Mouse (Mus musculus): ENCODE data around the gene BC051142. TPM values are rescaled to one million over a fixed set of nuclear protein-coding genes. Genes with fewer than 3 reads are reported as not detected.

BC051142 gene
- total RNA-seq, 1 experiment: not detected

GRCm38 (mm10) chr17:34362954-34363546 lies 35.6 kb upstream of the BC051142 start:
- Histone ChIP-seq H3K9ac (ENCODE audit: insufficient read depth, low read depth, low read length, poor library complexity, severe bottlenecking) (no peak overlapping the region), H3K4me1 (ENCODE audit: control insufficient read depth in 2 of 2, insufficient read depth in 2 of 2, low read length in 2 of 2, poor library complexity in 1 of 2) (no peaks in the 10 kb centered on the region), H3K27ac (ENCODE audit: insufficient read depth, low read depth, low read length, poor library complexity, severe bottlenecking) (no peak overlapping the region), H3K36me3 (ENCODE audit: control insufficient read depth, insufficient read depth, low read length, poor library complexity, severe bottlenecking) (no peaks in the 10 kb centered on the region), H3K9me3 (ENCODE audit: control insufficient read depth, insufficient read depth, low read depth, low read length) (no peaks in the 10 kb centered on the region), H3K4me3 (ENCODE audit: insufficient read depth in 1 of 2, low read depth in 1 of 2, low read length in 2 of 2, poor library complexity in 1 of 2, severe bottlenecking in 1 of 2) (no peak overlapping the region)
- TF ChIP-seq ZNF384 (IDR thresholded peaks at IDR 0.05; ENCODE audit: low read depth, low read length) (no peak), MAFK (IDR thresholded peaks at IDR 0.05; ENCODE audit: insufficient read depth, low read depth, low read length) (no peak), CHD2 (IDR thresholded peaks at IDR 0.05; ENCODE audit: low read depth, low read length) (no peak), HCFC1 (IDR thresholded peaks at IDR 0.05; ENCODE audit: borderline replicate concordance, insufficient read depth, low read length) (no peak), ZC3H11A (IDR thresholded peaks at IDR 0.05; ENCODE audit: borderline replicate concordance, low read depth, low read length) (no peak)
- DNase-seq (ENCODE audit: low read depth, low spot score): no peak
- in situ Hi-C loops (cut with MboI; ENCODE audit: low sequenced_read_pairs in 2 of 2, unreplicated experiment in 2 of 2): no loop called here

GRCm38 (mm10) chr17:34363676-34364310 lies 34.8 kb upstream of the BC051142 start:
- Histone ChIP-seq H3K4me1 (ENCODE audit: control insufficient read depth in 2 of 2, insufficient read depth in 2 of 2, low read length in 2 of 2, poor library complexity in 1 of 2) (no peaks in the 10 kb centered on the region), H3K4me3 (ENCODE audit: insufficient read depth in 1 of 2, low read depth in 1 of 2, low read length in 2 of 2, poor library complexity in 1 of 2, severe bottlenecking in 1 of 2) (no peak overlapping the region), H3K27ac (ENCODE audit: insufficient read depth, low read depth, low read length, poor library complexity, severe bottlenecking) (no peak overlapping the region), H3K36me3 (ENCODE audit: control insufficient read depth, insufficient read depth, low read length, poor library complexity, severe bottlenecking) (no peaks in the 10 kb centered on the region), H3K9ac (ENCODE audit: insufficient read depth, low read depth, low read length, poor library complexity, severe bottlenecking) (no peak overlapping the region), H3K9me3 (ENCODE audit: control insufficient read depth, insufficient read depth, low read depth, low read length) (no peaks in the 10 kb centered on the region)
- in situ Hi-C loops (cut with MboI; ENCODE audit: low sequenced_read_pairs in 2 of 2, unreplicated experiment in 2 of 2): no loop called here
- no peak for DNase-seq (ENCODE audit: low read depth, low spot score)
- TF ChIP-seq MAFK (IDR thresholded peaks at IDR 0.05; ENCODE audit: insufficient read depth, low read depth, low read length): no peak
- no peak for TF ChIP-seq CHD2 (IDR thresholded peaks at IDR 0.05; ENCODE audit: low read depth, low read length)
- no peak for TF ChIP-seq HCFC1 (IDR thresholded peaks at IDR 0.05; ENCODE audit: borderline replicate concordance, insufficient read depth, low read length)
- TF ChIP-seq ZNF384 (IDR thresholded peaks at IDR 0.05; ENCODE audit: low read depth, low read length): no peak
- no peak for TF ChIP-seq ZC3H11A (IDR thresholded peaks at IDR 0.05; ENCODE audit: borderline replicate concordance, low read depth, low read length)

GRCm38 (mm10) chr17:34365031-34365430 lies 33.6 kb upstream of the BC051142 start:
- no peaks in the 10 kb centered on the region for H3K36me3 ChIP-seq (ENCODE audit: control insufficient read depth, insufficient read depth, low read length, poor library complexity, severe bottlenecking)
- H3K4me3 ChIP-seq (ENCODE audit: insufficient read depth in 1 of 2, low read depth in 1 of 2, low read length in 2 of 2, poor library complexity in 1 of 2, severe bottlenecking in 1 of 2): no peak overlapping the region
- no peaks in the 10 kb centered on the region for H3K9me3 ChIP-seq (ENCODE audit: control insufficient read depth, insufficient read depth, low read depth, low read length)
- no peak overlapping the region for H3K27ac ChIP-seq (ENCODE audit: insufficient read depth, low read depth, low read length, poor library complexity, severe bottlenecking)
- H3K4me1 ChIP-seq (ENCODE audit: control insufficient read depth in 2 of 2, insufficient read depth in 2 of 2, low read length in 2 of 2, poor library complexity in 1 of 2): no peaks in the 10 kb centered on the region
- no peak for DNase-seq (ENCODE audit: low read depth, low spot score)
- no peak for TF ChIP-seq ZC3H11A (IDR thresholded peaks at IDR 0.05; ENCODE audit: borderline replicate concordance, low read depth, low read length)
- TF ChIP-seq HCFC1 (IDR thresholded peaks at IDR 0.05; ENCODE audit: borderline replicate concordance, insufficient read depth, low read length): no peak
- in situ Hi-C loops (cut with MboI; ENCODE audit: low sequenced_read_pairs in 2 of 2, unreplicated experiment in 2 of 2): no loop called here
- H3K9ac ChIP-seq (ENCODE audit: insufficient read depth, low read depth, low read length, poor library complexity, severe bottlenecking): no peak overlapping the region

GRCm38 (mm10) chr17:34370563-34370962 lies 28.1 kb upstream of the BC051142 start:
- TF ChIP-seq ZC3H11A (IDR thresholded peaks at IDR 0.05; ENCODE audit: borderline replicate concordance, low read depth, low read length) (no peak), HCFC1 (IDR thresholded peaks at IDR 0.05; ENCODE audit: borderline replicate concordance, insufficient read depth, low read length) (no peak)

More at GRCm38 (mm10) chr17:34370563-34370962, 28.1 kb upstream of the BC051142 start:
- H3K9me3 ChIP-seq (ENCODE audit: control insufficient read depth, insufficient read depth, low read depth, low read length): no peaks in the 10 kb centered on the region
- H3K4me1 ChIP-seq (ENCODE audit: control insufficient read depth in 2 of 2, insufficient read depth in 2 of 2, low read length in 2 of 2, poor library complexity in 1 of 2): no peaks in the 10 kb centered on the region
- H3K36me3 ChIP-seq (ENCODE audit: control insufficient read depth, insufficient read depth, low read length, poor library complexity, severe bottlenecking): no peaks in the 10 kb centered on the region
- no peak for DNase-seq (ENCODE audit: low read depth, low spot score)
- no peak overlapping the region for H3K4me3 ChIP-seq (ENCODE audit: insufficient read depth in 1 of 2, low read depth in 1 of 2, low read length in 2 of 2, poor library complexity in 1 of 2, severe bottlenecking in 1 of 2)
- in situ Hi-C loops (cut with MboI; ENCODE audit: low sequenced_read_pairs in 2 of 2, unreplicated experiment in 2 of 2): no loop called here
- no peak overlapping the region for H3K27ac ChIP-seq (ENCODE audit: insufficient read depth, low read depth, low read length, poor library complexity, severe bottlenecking)
- H3K9ac ChIP-seq (ENCODE audit: insufficient read depth, low read depth, low read length, poor library complexity, severe bottlenecking): no peak overlapping the region
